Mouse (Mus musculus) liver, adult 2 months (tissue): ENCODE data around the gene Ranbp9. TPM values are rescaled to one million over a fixed set of nuclear protein-coding genes. Genes with fewer than 3 reads are reported as not detected.
A peak's percentile ranks its signal among the peaks of the same experiment; 100 is the strongest.

Source experiments
- DNase-seq: peaks from one replicate; pipeline ENCODE4 v3.0.0-alpha.2; 2011; ENCODE audit warnings: low read depth, low spot score; ENCODE audit errors: extremely low read depth
- H3K27ac ChIP-seq: fragments of 200-500 bp; replicated peaks from 2 replicates; pipeline ENCODE4 v1.5.1; 2012; ENCODE audit warnings: low read depth, mild to moderate bottlenecking, control low read depth, inconsistent platforms, low read length; ENCODE audit not compliant: insufficient read depth
- H3K27me3 ChIP-seq: fragments of 200-500 bp; 2 replicates; pipeline ENCODE4 v1.6.1; 2012; ENCODE audit warnings: mild to moderate bottlenecking, moderate library complexity, low read length, inconsistent platforms; ENCODE audit not compliant: control insufficient read depth, insufficient read depth
- H3K36me3 ChIP-seq: fragments of 200-500 bp; 2 replicates; pipeline ENCODE4 v1.6.1; 2012; ENCODE audit warnings: low read length, inconsistent platforms; ENCODE audit not compliant: control insufficient read depth, insufficient read depth
- H3K4me1 ChIP-seq: fragments of 200-500 bp; 2 replicates; pipeline ENCODE4 v1.6.1; 2011; ENCODE audit warnings: low read length; ENCODE audit not compliant: control insufficient read depth, insufficient read depth
- H3K4me3 ChIP-seq: fragments of 200-500 bp; 2 replicates; pipeline ENCODE4 v1.5.1; 2011; ENCODE audit warnings: low read depth, mild to moderate bottlenecking, control low read depth, low read length, moderate library complexity; ENCODE audit not compliant: insufficient read depth
- H3K79me2 ChIP-seq: fragments of 200-500 bp; 2 replicates; pipeline ENCODE4 v1.6.1; 2012; ENCODE audit warnings: inconsistent platforms, mild to moderate bottlenecking, low read length, moderate library complexity; ENCODE audit not compliant: control insufficient read depth, insufficient read depth
- H3K9ac ChIP-seq: fragments of 200-500 bp; 2 replicates; pipeline ENCODE4 v1.6.1; 2012; ENCODE audit warnings: low read depth, mild to moderate bottlenecking, control low read depth, inconsistent platforms, low read length
- CTCF ChIP-seq: fragments of 200-500 bp; IDR thresholded peaks from 2 replicates; pipeline ENCODE4 v1.5.1; 2011; ENCODE audit warnings: low read depth, low read length, control low read depth
- POLR2A ChIP-seq: fragments of 200-500 bp; IDR thresholded peaks from 2 replicates; pipeline ENCODE4 v1.6.1; 2011; ENCODE audit warnings: low read length, control low read depth; ENCODE audit not compliant: insufficient read depth; ENCODE audit errors: extremely low read depth
- WGBS: fragments of 180-500 bp; shearing (Covaris S2); methylation state at CpG from one replicate; pipeline ENCODE4 v1.1.7; 2018; 5-methylcytosine and 5-hydroxymethylcytosine counted together
- polyA plus RNA-seq: library from polyadenylated mRNA; depleted of rRNA; stranded (reverse); fragments of >200 nt; gene quantifications from 2 replicates; pipeline ENCODE4 v1.2.3, GENCODE M21; 2012
- total RNA-seq: library from RNA; depleted of rRNA; stranded (reverse); fragments of >200 nt; gene quantifications from 2 replicates; pipeline ENCODE4 v1.2.3, GENCODE M21; 2014

The Ranbp9 gene
- total and polyA plus RNA-seq, 2 experiments = 17.8 to 27.8 TPM

GRCm38 (mm10) chr13:43499731-43500482 is 18.8 kb upstream of the Ranbp9 start:
- no peaks in the 10 kb centered on the region for H3K27me3 ChIP-seq
- peak overlapping the region; percentile 84 for H3K27ac ChIP-seq
- no peak for TF ChIP-seq CTCF
- TF ChIP-seq POLR2A = no peak
- 37% methylated on average over 7 of the region's 7 CpGs for WGBS
- H3K79me2 ChIP-seq = no peaks in the 10 kb centered on the region
- DNase-seq = peak; percentile 97
- no peak overlapping the region for H3K9ac ChIP-seq
- H3K4me3 ChIP-seq = no peak overlapping the region
- H3K4me1 ChIP-seq = peaks cover 7% of the 10 kb centered on the region; the same call in 1 of the 2 replicates
- H3K36me3 ChIP-seq = no peaks in the 10 kb centered on the region

GRCm38 (mm10) chr13:43498849-43499248 is 17.8 kb upstream of the Ranbp9 start:
- peak; percentile 28 for DNase-seq
- TF ChIP-seq POLR2A (no peak), CTCF (no peak)
- H3K79me2 ChIP-seq = no peaks in the 10 kb centered on the region
- no peak overlapping the region for H3K27ac ChIP-seq
- no peaks in the 10 kb centered on the region for H3K27me3 ChIP-seq
- H3K9ac ChIP-seq = no peak overlapping the region
- peaks cover 7% of the 10 kb centered on the region; the same call in 1 of the 2 replicates for H3K4me1 ChIP-seq
- WGBS = 87% methylated on average over 14 of the region's 14 CpGs
- H3K36me3 ChIP-seq = no peaks in the 10 kb centered on the region
- no peak overlapping the region for H3K4me3 ChIP-seq

- H3K27me3 ChIP-seq = no peaks in the 10 kb centered on the region
- no peaks in the 10 kb centered on the region for H3K36me3 ChIP-seq
- DNase-seq = no peak
- no peaks in the 10 kb centered on the region for H3K79me2 ChIP-seq
- H3K4me3 ChIP-seq = no peak overlapping the region
- H3K27ac ChIP-seq = no peak overlapping the region
- H3K9ac ChIP-seq = no peak overlapping the region
- peaks cover 7% of the 10 kb centered on the region; the same call in 1 of the 2 replicates for H3K4me1 ChIP-seq
- peak; percentile 39; the same call in 1 of the 2 replicates for TF ChIP-seq CTCF
- TF ChIP-seq POLR2A = no peak
- 94% methylated on average over 3 of the region's 3 CpGs for WGBS
Observed at GRCm38 (mm10) chr13:43497769-43498168, 16.7 kb upstream of the Ranbp9 start.

GRCm38 (mm10) chr13:43496660-43497059 is 15.6 kb upstream of the Ranbp9 start:
- H3K4me3 ChIP-seq = no peak overlapping the region
- H3K27ac ChIP-seq = no peak overlapping the region
- H3K27me3 ChIP-seq = no peaks in the 10 kb centered on the region
- peaks cover 7% of the 10 kb centered on the region; the same call in 1 of the 2 replicates for H3K4me1 ChIP-seq
- TF ChIP-seq POLR2A (no peak), CTCF (no peak)
- H3K36me3 ChIP-seq = no peaks in the 10 kb centered on the region
- H3K9ac ChIP-seq = no peak overlapping the region
- H3K79me2 ChIP-seq = no peaks in the 10 kb centered on the region
- WGBS = 60% methylated on average over 2 of the region's 2 CpGs
- DNase-seq = no peak

GRCm38 (mm10) chr13:43495645-43496044 is 14.6 kb upstream of the Ranbp9 start:
- peaks cover 6% of the 10 kb centered on the region; the same call in 1 of the 2 replicates for H3K4me1 ChIP-seq
- WGBS = 93% methylated on average over 7 of the region's 7 CpGs
- TF ChIP-seq CTCF = no peak
- no peak for TF ChIP-seq POLR2A
- no peak for DNase-seq
- no peak overlapping the region for H3K27ac ChIP-seq
- no peaks in the 10 kb centered on the region for H3K79me2 ChIP-seq
- H3K9ac ChIP-seq = no peak overlapping the region
- no peak overlapping the region for H3K4me3 ChIP-seq
- H3K36me3 ChIP-seq = no peaks in the 10 kb centered on the region
- no peaks in the 10 kb centered on the region for H3K27me3 ChIP-seq

- Histone ChIP-seq H3K4me3 (no peak overlapping the region), H3K27me3 (no peaks in the 10 kb centered on the region), H3K36me3 (no peaks in the 10 kb centered on the region), H3K4me1 (no peaks in the 10 kb centered on the region), H3K27ac (no peak overlapping the region), H3K79me2 (no peaks in the 10 kb centered on the region), H3K9ac (no peak overlapping the region)
- 95% methylated on average over 7 of the region's 7 CpGs for WGBS
- TF ChIP-seq POLR2A (no peak), CTCF (no peak)
- DNase-seq = no peak
Observed at GRCm38 (mm10) chr13:43493725-43494124, 12.6 kb upstream of the Ranbp9 start.
